Mouse (Mus musculus) stomach, embryonic 16.5 days (tissue): ENCODE results near the gene Grcc10. TPM values are rescaled to one million over a fixed set of nuclear protein-coding genes. Genes with fewer than 3 reads are reported as not detected.
A peak's percentile ranks its signal among the peaks of the same experiment; 100 is the strongest.

Source experiments
- ATAC-seq: fragments of 200-750 bp; cut with Nextera tagmentation; 2 replicates; pipeline ENCODE4 v1.8.0; 2017; ENCODE audit warnings: moderate number of reproducible peaks, moderate TSS enrichment; ENCODE audit not compliant: insufficient read depth, low FRiP score
- H3K27ac ChIP-seq: fragments of 300-500 bp; sonication (generic); 2 replicates; pipeline ENCODE4 v1.5.1; 2014; ENCODE audit warnings: low read length
- H3K27me3 ChIP-seq: fragments of 300-500 bp; sonication (generic); 2 replicates; pipeline ENCODE4 v1.6.1; 2014; ENCODE audit warnings: low read length, control low read depth, mixed read lengths; ENCODE audit not compliant: control insufficient read depth, insufficient read depth
- H3K36me3 ChIP-seq: fragments of 300-500 bp; sonication (generic); 2 replicates; pipeline ENCODE4 v1.6.1; 2014; ENCODE audit warnings: low read length; ENCODE audit not compliant: control insufficient read depth, insufficient read depth
- H3K4me1 ChIP-seq: fragments of 300-500 bp; sonication (generic); 2 replicates; pipeline ENCODE4 v1.6.1; 2014; ENCODE audit warnings: low read length, control low read depth, mixed read lengths; ENCODE audit not compliant: control insufficient read depth, insufficient read depth
- H3K4me2 ChIP-seq: fragments of 300-500 bp; sonication (generic); 2 replicates; pipeline ENCODE4 v1.6.1; 2014; ENCODE audit warnings: low read depth, low read length, mixed read lengths
- H3K4me3 ChIP-seq: fragments of 300-500 bp; sonication (generic); replicated peaks from 2 replicates; pipeline ENCODE4 v1.5.1; 2014; ENCODE audit warnings: mild to moderate bottlenecking, low read length
- H3K9ac ChIP-seq: fragments of 300-500 bp; sonication (generic); 2 replicates; pipeline ENCODE4 v1.6.1; 2014; ENCODE audit warnings: low read length
- H3K9me3 ChIP-seq: fragments of 300-500 bp; sonication (generic); replicated peaks from 2 replicates; pipeline ENCODE4 v1.6.1; 2016; ENCODE audit warnings: low read length, control low read depth; ENCODE audit not compliant: control insufficient read depth
- WGBS: fragments of 180-500 bp; shearing (Covaris S2); extraction: QIAGEN DNeasy Blood & Tissue Kit; methylation state at CpG from one replicate; pipeline ENCODE4 v1.1.7; 2014; 5-methylcytosine and 5-hydroxymethylcytosine counted together
- polyA plus RNA-seq: library from polyadenylated mRNA; unstranded; fragments of >200 nt; fragmentation: Nextera tagmentation; extraction: Ambion mirVana; gene quantifications from 2 replicates; pipeline ENCODE4 v1.2.1, GENCODE M21; 2015

Grcc10 gene
- polyA plus RNA-seq, 1 experiment from 2014 or later: 352 TPM

DNA sequence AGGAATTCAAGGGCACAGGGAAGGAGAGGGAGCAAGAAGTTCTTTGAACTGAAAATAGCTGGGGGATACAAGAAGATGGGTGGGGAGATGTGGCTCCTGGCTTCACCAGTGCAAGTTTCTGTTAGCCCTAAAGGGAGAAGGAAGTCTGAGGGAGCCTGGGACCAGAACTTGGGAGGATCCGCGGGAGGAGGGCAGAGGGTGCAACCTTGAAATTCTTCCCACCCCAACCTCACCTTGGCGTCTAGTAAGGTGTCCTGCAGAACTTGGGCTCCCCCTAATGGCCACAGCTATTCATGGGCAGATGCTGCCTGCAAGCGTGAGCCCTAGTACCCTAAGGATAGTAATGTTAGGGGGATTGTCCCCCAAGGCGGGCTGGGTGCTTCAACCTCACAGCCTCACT lies 18.1 kb upstream of the Grcc10 start:
- peak overlapping the region; percentile 70; the same call in 1 of the 2 replicates for H3K4me3 ChIP-seq

GRCm38 (mm10) chr6:124758849-124759232 lies 17.7 kb upstream of the Grcc10 start:
- WGBS: 57% methylated on average over 2 of the region's 2 CpGs

More for the DNA sequence above, 18.1 kb upstream of the Grcc10 start:
- Histone ChIP-seq H3K9me3 (no peaks in the 10 kb centered on the region), H3K9ac (peak overlapping the region; percentile 98), H3K4me1 (peaks cover 27% of the 10 kb centered on the region), H3K27me3 (no peaks in the 10 kb centered on the region), H3K27ac (peak overlapping the region; percentile 95), H3K36me3 (no peaks in the 10 kb centered on the region), H3K4me2 (peak overlapping the region; percentile 82)
- 0 out of 2 replicates have a peak, but pooled peaks have one; percentile 9 for ATAC-seq
- WGBS: 6% methylated on average over 5 of the region's 5 CpGs

GRCm38 (mm10) chr6:124757909-124758848 lies 17.0 kb upstream of the Grcc10 start:
- Histone ChIP-seq H3K4me1 (peaks cover 32% of the 10 kb centered on the region), H3K36me3 (no peaks in the 10 kb centered on the region), H3K27ac (peak overlapping the region; percentile 95), H3K4me3 (peak overlapping the region; percentile 70), H3K4me2 (peak overlapping the region; percentile 82), H3K9me3 (no peaks in the 10 kb centered on the region), H3K9ac (peak overlapping the region; percentile 98), H3K27me3 (no peaks in the 10 kb centered on the region)
- WGBS: 35% methylated on average over 5 of the region's 5 CpGs
- peak; percentile 26 for ATAC-seq

More at GRCm38 (mm10) chr6:124758849-124759232, 17.7 kb upstream of the Grcc10 start:
- Histone ChIP-seq H3K4me2 (peak overlapping the region; percentile 82), H3K27ac (peak overlapping the region; percentile 95), H3K9ac (peak overlapping the region; percentile 98), H3K9me3 (no peaks in the 10 kb centered on the region), H3K36me3 (no peaks in the 10 kb centered on the region), H3K27me3 (no peaks in the 10 kb centered on the region), H3K4me3 (peak overlapping the region; percentile 70; the same call in 1 of the 2 replicates), H3K4me1 (peaks cover 30% of the 10 kb centered on the region)
- no peak for ATAC-seq

- Histone ChIP-seq H3K9ac (peak overlapping the region; percentile 98), H3K9me3 (no peaks in the 10 kb centered on the region), H3K4me2 (peak overlapping the region; percentile 82), H3K4me3 (peak overlapping the region; percentile 70), H3K4me1 (peaks cover 32% of the 10 kb centered on the region), H3K27ac (peak overlapping the region; percentile 95), H3K36me3 (no peaks in the 10 kb centered on the region), H3K27me3 (no peaks in the 10 kb centered on the region)
- WGBS: 7% methylated on average over 5 of the region's 5 CpGs
- ATAC-seq: no peak
Measured at GRCm38 (mm10) chr6:124757351-124757880, 16.2 kb upstream of the Grcc10 start.

DNA sequence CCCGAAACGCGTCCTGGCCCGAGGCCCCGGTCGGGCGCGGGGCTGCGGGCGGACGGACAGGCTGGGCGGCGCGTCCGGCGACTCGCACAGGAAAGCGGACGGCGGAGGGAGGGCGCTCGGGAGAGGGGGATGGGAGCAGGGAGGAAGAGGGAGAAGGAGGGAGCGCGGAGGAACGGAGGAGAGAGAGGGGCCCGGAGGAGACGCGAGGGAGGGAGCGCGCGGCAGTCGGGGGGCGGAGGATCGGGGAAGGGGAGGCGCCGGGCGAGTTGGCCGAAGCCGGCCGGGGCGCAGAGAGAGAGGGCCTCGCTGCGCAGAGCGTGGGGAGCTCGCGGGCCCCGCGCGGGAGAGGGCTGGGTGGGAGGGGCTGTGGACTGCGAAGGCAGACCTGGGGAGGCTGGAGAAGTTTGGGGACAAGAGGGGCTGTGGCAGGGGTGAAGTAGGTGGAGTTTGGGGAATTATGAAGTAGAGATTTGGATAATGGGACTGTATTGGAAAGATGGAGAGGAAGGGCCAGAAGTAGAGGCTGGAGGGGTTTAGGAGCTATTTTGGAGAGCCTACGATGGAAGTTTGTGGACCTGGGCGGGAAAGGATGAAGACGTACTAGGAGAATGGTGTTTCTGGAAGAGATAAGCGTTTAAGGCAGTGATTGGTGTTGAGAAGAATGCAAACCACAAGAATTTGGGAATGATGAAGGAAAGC lies 15.6 kb upstream of the Grcc10 start:
- WGBS: 1% methylated on average over 52 of the region's 54 CpGs
- no peaks in the 10 kb centered on the region for H3K9me3 ChIP-seq

DNA sequence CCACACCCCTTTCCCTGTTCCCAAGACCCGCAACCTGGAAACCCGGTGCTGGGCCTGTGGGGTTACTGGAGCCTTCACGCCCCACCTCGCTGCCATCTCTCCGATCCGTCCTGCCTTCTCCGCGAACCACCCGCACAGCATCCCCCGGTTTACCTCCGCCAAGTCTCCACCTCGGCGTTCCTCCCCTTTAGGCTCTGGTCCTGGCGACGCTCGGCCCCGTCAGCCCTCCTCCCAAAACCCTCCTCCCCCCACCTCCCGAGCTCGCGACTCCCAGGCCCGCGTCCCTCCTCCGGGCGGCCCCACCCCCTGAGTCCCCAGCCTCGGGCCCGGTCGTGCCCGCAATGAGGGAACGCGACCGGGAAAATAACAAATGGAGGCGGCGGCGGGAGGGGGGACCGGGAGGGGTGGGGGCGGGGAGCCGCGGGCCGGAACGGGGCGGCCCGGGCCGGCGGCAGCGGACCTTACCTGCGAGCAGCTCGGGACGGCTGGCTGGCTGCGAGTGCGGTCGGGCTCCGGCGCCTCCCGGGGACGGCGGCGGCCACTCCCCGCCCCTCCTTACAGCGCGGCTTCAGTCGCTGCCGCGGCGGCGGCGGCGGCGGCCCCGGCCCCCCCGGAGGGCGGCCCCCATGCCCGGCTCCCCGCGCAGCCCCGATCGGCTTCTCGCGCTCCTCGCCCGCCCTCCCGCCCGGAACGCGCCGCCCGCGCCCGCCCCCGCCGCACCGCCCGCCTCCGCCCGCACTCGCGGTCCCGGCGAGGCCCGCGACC lies 14.8 kb upstream of the Grcc10 start, which contains the start of the genes Gm45234 and Atn1:
TSS of gene Gm45234 (minus strand) at position 191 of the 765 bp plus-strand sequence.
TSS of gene Atn1 (minus strand) at position 694 of the 765 bp plus-strand sequence.
- Histone ChIP-seq H3K4me3 (peak within 1 kb of the TSS; percentile 70), H3K9me3 (no peaks in the 10 kb centered on the region), H3K9ac (peak within 1 kb of the TSS; percentile 98), H3K27ac (peak within 1 kb of the TSS; percentile 95), H3K27me3 (no peaks in the 10 kb centered on the region), H3K4me2 (peak within 1 kb of the TSS; percentile 82), H3K4me1 (peaks cover 32% of the 10 kb centered on the region), H3K36me3 (no peaks in the 10 kb centered on the region)
- WGBS: under 1% methylated on average over 77 of the region's 100 CpGs
- ATAC-seq: peak; percentile 67

More for the DNA sequence above, 15.6 kb upstream of the Grcc10 start:
- peak overlapping the region; percentile 82 for H3K4me2 ChIP-seq
- peak; percentile 84 for ATAC-seq
- H3K27ac ChIP-seq: peak overlapping the region; percentile 95
- peaks cover 32% of the 10 kb centered on the region for H3K4me1 ChIP-seq
- H3K27me3 ChIP-seq: no peaks in the 10 kb centered on the region
- peak overlapping the region; percentile 70 for H3K4me3 ChIP-seq
- H3K36me3 ChIP-seq: no peaks in the 10 kb centered on the region
- H3K9ac ChIP-seq: peak overlapping the region; percentile 98

DNA sequence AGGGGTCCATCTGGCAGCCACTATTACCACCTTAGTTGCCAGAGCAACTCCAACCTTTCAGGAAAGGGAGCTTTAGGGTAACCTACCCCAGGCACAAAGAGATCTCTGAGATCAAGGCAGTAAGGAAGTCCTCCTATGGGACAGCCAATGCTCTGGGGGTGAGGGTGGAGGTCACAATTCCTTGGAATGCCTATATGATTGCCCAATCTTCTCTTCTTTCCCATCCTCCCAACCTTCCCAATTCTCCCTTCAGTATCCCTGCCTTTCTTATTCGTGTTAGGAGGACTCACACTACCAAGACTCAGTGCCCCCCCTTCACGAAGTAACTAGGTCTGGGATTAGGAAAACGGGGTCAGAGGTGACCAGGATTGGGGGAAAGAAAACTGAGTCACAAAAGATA lies 14.1 kb upstream of the Grcc10 start:
- Histone ChIP-seq H3K9me3 (no peaks in the 10 kb centered on the region), H3K27me3 (no peaks in the 10 kb centered on the region), H3K27ac (peak overlapping the region; percentile 95), H3K4me2 (peak overlapping the region; percentile 82), H3K36me3 (no peaks in the 10 kb centered on the region), H3K9ac (peak overlapping the region; percentile 98), H3K4me1 (peaks cover 32% of the 10 kb centered on the region), H3K4me3 (peak overlapping the region; percentile 70)
- 6% methylated on average over 3 of the region's 3 CpGs for WGBS
- ATAC-seq: no peak

DNA sequence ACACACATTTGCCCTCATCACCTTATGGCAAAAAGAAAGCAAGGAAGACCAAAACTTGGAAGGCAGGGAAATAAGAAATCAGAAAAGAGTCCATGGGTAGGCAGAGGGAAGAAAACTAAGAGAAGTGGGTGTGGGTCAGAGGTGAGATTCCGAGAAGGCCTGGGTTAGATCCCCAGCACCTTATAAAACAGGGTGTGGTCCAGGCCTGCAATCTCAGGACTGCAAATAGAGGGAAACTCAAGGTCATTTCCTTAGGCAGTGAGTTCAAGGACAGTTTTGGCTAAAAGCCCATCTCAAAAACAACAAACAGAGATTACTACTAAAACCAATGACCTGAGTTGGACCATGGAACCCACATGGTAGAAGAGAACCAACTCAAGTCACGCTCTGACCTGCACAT lies 12.7 kb upstream of the Grcc10 start:
- H3K4me2 ChIP-seq: no peak overlapping the region
- H3K9ac ChIP-seq: no peak overlapping the region
- 85% methylated on average over 2 of the region's 2 CpGs for WGBS
- no peaks in the 10 kb centered on the region; the same call in 1 of the 2 replicates for H3K36me3 ChIP-seq
- H3K4me1 ChIP-seq: peaks cover 28% of the 10 kb centered on the region
- no peak overlapping the region for H3K27ac ChIP-seq
- no peaks in the 10 kb centered on the region for H3K9me3 ChIP-seq
- no peaks in the 10 kb centered on the region for H3K27me3 ChIP-seq
- no peak overlapping the region for H3K4me3 ChIP-seq
- no peak for ATAC-seq
